Mouse (Mus musculus) megakaryocyte, embryonic 14.5 days (primary cell): Measurements from ENCODE around the gene Pcbp1.

Experiments
- FLI1 ChIP-seq: IDR thresholded peaks from 2 replicates; pipeline ENCODE4 v1.6.1; 2012; ENCODE audit warnings: low read length, inconsistent platforms, mixed read lengths
- GATA1 ChIP-seq: IDR thresholded peaks from 3 replicates; pipeline ENCODE4 v1.6.1; 2012; ENCODE audit warnings: mixed read lengths, low read length, inconsistent platforms, borderline replicate concordance

DNA sequence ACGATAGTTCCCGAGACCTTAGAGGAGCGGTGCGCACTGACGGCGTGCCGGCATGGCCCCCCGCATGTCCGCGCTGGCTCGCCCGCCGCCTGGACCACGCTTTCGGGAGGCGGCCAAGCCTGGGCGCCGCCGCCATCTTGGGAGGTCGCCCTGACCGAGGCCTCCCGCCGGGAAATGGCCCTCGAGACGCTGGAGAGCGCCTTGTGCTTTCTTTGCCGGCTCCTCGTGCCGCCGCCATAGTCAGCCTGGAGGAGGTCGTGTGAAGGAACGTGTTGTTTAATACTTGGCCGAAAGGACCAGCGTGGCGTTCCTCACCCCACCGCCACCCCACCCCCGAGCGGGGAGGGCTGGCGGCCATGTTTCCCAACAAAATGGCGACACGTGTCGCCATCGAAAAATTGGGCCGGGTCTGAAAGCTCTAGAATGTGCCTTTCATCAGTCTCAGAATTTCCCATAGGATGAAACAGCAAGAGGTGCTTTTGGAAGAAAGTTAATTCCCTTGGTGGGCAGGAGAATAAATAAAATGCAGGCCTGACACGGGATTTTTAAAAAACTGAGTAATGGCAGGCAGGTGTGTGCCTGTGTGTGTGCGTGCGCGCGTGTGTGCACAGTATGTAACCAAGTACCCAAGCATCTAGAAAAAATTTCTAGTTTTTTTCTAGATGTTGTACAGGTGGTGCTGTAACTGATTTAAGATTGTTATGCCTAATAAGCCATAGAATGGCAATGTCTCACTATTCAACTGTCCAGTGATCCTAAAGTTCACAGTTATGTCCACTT lies 1.0 kb upstream of the Pcbp1 start:
- TF ChIP-seq GATA1 (no peak), FLI1 (no peak)
